Mouse (Mus musculus): Measurements from ENCODE around the gene Nol9. TPM values are rescaled to one million over a fixed set of nuclear protein-coding genes. Genes with fewer than 3 reads are reported as not detected.

Nol9 gene
- polyA plus RNA-seq, 1 experiment from 2014 or later, result 26.0 TPM

DNA sequence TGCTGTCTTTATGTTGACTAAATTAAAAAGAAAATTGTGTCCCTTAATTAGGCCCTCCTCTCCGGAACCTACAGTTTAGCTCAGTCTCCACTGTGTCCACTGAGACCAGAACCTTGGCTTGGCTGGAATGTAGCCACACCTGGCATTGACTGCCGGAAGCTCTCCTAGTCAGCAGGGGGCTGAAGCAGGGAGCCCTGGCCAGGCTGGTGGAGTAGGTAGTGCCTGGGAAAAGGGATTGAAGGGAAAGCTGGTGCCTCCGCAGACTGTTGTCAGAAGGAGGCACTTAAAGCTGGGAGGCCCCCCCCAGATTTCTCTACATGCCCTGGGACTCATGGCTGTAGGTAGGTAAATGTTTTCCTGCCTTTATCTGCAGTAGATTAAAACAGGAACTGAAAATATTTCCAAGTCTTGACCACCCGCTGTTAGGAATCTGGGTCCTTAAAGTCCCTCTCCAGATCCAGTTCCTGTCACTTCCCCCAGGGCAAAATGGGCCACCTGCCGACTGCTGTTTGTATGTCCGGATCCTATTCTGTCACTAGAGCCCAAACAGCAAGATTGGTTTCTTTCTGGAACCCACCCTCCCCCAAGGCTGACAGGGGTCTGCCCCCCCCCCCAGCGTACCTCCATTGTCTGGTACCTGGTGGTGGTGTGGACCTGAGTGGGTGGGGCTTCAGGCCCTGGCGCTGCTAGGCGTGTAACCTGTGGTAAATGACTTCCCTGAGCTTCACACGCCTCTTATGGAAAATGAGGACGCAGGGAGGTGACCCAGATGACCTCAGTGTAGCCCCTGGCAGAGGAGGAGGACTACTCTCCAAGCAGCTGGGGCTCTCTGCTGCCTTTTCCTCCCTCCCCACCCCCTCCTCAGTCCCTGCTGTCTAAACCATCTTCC, 59.0 kb downstream of the Nol9 start:
- Histone ChIP-seq H3K9ac (replicated peaks) (no peak overlapping the region), H3K36me3 (peaks cover 9% of the 10 kb centered on the region; the same call in 1 of the 2 replicates), H3K4me2 (no peak overlapping the region), H3K27me3 (replicated peaks) (no peaks in the 10 kb centered on the region), H3K4me3 (replicated peaks) (no peak overlapping the region), H3K27ac (replicated peaks) (no peak overlapping the region), H3K4me1 (0 out of 2 replicates have a peak, but pooled peaks cover 3% of the 10 kb centered on the region), H3K9me3 (replicated peaks) (no peaks in the 10 kb centered on the region)
- ATAC-seq (ENCODE audit: low FRiP score), result no peak
- 30% methylated on average over 11 of the region's 11 CpGs for WGBS

DNA sequence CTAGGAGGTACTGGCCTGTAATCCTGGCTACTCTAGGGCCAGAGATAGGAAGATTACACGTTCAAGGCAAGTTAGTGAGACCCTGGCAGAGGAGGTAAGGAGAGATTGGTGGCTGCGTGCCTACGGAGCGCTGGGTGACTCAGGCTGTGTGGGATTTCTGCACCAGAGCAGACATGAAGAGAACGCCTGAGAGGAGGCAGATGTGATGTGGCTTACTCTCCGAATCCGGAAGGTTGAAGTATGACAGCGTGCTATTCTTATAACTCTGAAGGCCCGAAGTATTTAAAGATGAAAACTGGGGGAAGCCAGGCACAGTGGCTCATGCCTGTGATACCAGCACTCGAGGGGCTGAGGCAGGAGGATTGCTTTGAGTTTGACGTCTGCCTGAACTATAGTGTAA, 61.4 kb downstream of the Nol9 start:
- Histone ChIP-seq H3K36me3 (peaks cover 22% of the 10 kb centered on the region), H3K9me3 (replicated peaks) (no peaks in the 10 kb centered on the region), H3K4me2 (no peak overlapping the region), H3K9ac (replicated peaks) (no peak overlapping the region), H3K4me3 (replicated peaks) (no peak overlapping the region), H3K27me3 (replicated peaks) (no peaks in the 10 kb centered on the region), H3K27ac (replicated peaks) (no peak overlapping the region), H3K4me1 (0 out of 2 replicates have a peak, but pooled peaks cover 3% of the 10 kb centered on the region)
- 83% methylated on average over 11 of the region's 11 CpGs for WGBS
- ATAC-seq (ENCODE audit: low FRiP score), result no peak

DNA sequence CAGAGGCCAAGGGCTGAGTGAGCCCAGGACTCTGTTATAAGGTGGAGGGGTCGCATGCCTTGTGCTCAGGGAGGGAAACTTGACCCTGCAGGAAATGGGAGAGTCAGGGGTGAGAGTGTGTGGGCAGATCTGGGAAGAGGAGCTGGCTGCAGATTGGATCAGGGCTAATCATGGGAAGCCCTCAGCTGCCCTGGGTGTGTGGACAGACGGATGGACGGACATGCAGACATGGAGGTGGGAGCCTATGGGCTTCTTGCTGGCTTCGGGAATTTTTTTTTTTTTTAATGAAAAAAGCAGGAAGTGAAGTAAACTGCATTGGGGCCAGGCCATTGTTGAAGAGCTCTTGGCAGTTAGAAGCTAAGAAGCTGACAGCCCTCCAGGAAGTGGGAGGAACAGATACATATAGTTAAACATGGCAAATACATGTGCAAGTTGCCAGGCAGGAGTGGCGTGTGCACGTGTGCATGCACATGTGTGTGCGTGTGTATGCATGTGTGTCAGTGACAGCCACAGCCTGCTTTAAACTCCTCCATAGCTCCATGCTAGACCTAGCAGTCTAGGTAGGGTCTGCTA, 62.0 kb downstream of the Nol9 start:
- WGBS, result 85% methylated on average over 7 of the region's 7 CpGs
- H3K4me3 ChIP-seq (replicated peaks), result no peak overlapping the region
- 0 out of 2 replicates have a peak, but pooled peaks cover 2% of the 10 kb centered on the region for H3K27me3 ChIP-seq (replicated peaks)
- no peak overlapping the region for H3K27ac ChIP-seq (replicated peaks)
- no peak overlapping the region for H3K9ac ChIP-seq (replicated peaks)
- H3K9me3 ChIP-seq (replicated peaks), result no peaks in the 10 kb centered on the region
- H3K36me3 ChIP-seq, result peaks cover 23% of the 10 kb centered on the region
- 0 out of 2 replicates have a peak, but pooled peaks cover 3% of the 10 kb centered on the region for H3K4me1 ChIP-seq
- H3K4me2 ChIP-seq, result no peak overlapping the region
- no peak for ATAC-seq (ENCODE audit: low FRiP score)

DNA sequence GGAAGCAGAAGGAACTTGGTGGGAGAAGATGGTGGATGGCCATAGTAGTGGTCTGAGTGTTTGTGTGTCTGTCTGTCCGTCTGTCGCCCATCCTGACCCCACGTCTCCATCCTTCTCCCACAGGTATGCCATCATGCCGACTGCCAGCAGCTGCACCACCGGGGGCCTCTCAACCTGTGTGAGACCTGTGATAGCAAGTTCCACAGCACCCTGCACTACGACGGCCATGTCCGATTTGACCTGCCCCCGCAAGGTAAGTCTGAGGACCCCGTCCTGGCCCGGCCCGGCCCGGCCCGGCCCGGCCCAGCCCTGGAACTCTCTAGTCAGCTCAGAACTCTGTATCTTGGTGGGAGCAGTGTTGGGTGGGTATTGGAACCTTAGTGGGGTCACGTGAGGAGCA, 62.8 kb downstream of the Nol9 start:
- Histone ChIP-seq H3K9me3 (replicated peaks) (no peaks in the 10 kb centered on the region), H3K9ac (replicated peaks) (no peak overlapping the region), H3K4me3 (replicated peaks) (no peak overlapping the region), H3K27ac (replicated peaks) (no peak overlapping the region), H3K36me3 (peaks cover 26% of the 10 kb centered on the region), H3K27me3 (replicated peaks) (0 out of 2 replicates have a peak, but pooled peaks cover 4% of the 10 kb centered on the region), H3K4me1 (no peaks in the 10 kb centered on the region), H3K4me2 (no peak overlapping the region)
- 95% methylated on average over 16 of the region's 16 CpGs for WGBS
- ATAC-seq (ENCODE audit: low FRiP score), result no peak

GRCm38 (mm10) chr4:152103025-152103424, 63.9 kb downstream of the Nol9 start:
- Histone ChIP-seq H3K4me2 (no peak overlapping the region), H3K36me3 (peaks cover 26% of the 10 kb centered on the region), H3K9me3 (replicated peaks) (no peaks in the 10 kb centered on the region), H3K9ac (replicated peaks) (no peak overlapping the region), H3K4me3 (replicated peaks) (no peak overlapping the region), H3K27me3 (replicated peaks) (0 out of 2 replicates have a peak, but pooled peaks cover 4% of the 10 kb centered on the region), H3K27ac (replicated peaks) (no peak overlapping the region), H3K4me1 (peaks cover 9% of the 10 kb centered on the region)
- 42% methylated on average over 7 of the region's 7 CpGs for WGBS
- no peak for ATAC-seq (ENCODE audit: low FRiP score)

DNA sequence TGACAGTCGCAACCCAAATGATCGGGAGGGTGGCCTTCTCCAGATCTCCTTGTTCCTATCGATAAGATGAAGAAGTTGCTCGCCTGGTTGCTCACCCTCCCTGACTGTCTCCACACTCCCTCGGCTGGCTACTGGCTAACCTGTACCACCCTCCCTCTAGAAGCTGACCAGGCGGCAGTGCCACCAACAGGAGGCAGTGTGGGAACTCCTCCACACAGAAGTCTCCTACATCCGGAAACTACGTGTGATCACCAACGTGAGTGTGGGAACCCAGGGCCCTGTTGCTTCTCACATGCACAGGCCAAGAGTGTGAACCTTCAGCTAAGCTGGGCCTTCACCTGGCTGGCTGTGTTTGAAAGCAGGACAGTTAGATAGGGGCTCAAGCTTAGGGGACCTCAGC, 67.6 kb downstream of the Nol9 start:
- no peak overlapping the region for H3K4me3 ChIP-seq (replicated peaks)
- WGBS, result 63% methylated on average over 9 of the region's 9 CpGs
- H3K9me3 ChIP-seq (replicated peaks), result no peaks in the 10 kb centered on the region
- ATAC-seq (ENCODE audit: low FRiP score), result no peak
- no peak overlapping the region for H3K27ac ChIP-seq (replicated peaks)
- H3K4me1 ChIP-seq, result peaks cover 20% of the 10 kb centered on the region
- no peak overlapping the region for H3K9ac ChIP-seq (replicated peaks)
- peak overlapping the region; percentile 74; the same call in 1 of the 2 replicates for H3K4me2 ChIP-seq
- 0 out of 2 replicates have a peak, but pooled peaks cover 4% of the 10 kb centered on the region for H3K27me3 ChIP-seq (replicated peaks)
- H3K36me3 ChIP-seq, result peaks cover 44% of the 10 kb centered on the region

GRCm38 (mm10) chr4:152107493-152107892, 68.4 kb downstream of the Nol9 start:
- peak overlapping the region; percentile 23; the same call in 1 of the 2 replicates for H3K9ac ChIP-seq (replicated peaks)
- WGBS, result 6% methylated on average over 24 of the region's 24 CpGs
- ATAC-seq (ENCODE audit: low FRiP score), result peak; percentile 60

DNA sequence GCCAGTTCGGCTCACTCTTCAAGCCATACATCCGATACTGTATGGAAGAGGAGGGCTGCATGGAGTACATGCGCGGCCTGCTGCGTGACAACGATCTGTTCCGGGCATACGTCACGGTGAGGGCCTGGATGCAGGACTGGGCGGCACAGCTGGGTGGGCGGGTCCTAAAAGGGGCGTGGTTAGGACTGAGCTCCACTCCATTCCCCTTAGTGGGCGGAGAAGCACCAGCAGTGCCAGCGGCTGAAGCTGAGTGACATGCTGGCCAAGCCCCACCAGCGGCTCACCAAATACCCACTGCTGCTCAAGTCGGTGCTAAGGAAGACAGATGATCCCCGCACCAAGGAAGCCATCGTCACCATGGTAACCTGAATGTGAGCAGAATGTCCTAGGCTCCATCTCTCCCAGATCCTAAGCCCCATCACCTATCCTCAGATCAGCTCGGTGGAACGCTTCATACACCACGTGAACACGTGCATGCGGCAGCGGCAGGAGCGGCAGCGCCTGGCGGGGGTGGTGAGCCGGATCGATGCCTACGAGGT, 68.9 kb downstream of the Nol9 start:
- Histone ChIP-seq H3K4me3 (replicated peaks) (peak overlapping the region; percentile 38), H3K4me1 (peaks cover 20% of the 10 kb centered on the region), H3K27me3 (replicated peaks) (0 out of 2 replicates have a peak, but pooled peaks cover 4% of the 10 kb centered on the region), H3K4me2 (peak overlapping the region; percentile 74), H3K9ac (replicated peaks) (peak overlapping the region; percentile 30; the same call in 1 of the 2 replicates), H3K27ac (replicated peaks) (peak overlapping the region; percentile 79), H3K36me3 (peaks cover 42% of the 10 kb centered on the region), H3K9me3 (replicated peaks) (no peaks in the 10 kb centered on the region)
- 6% methylated on average over 30 of the region's 30 CpGs for WGBS
- peak; percentile 90 for ATAC-seq (ENCODE audit: low FRiP score)

More at GRCm38 (mm10) chr4:152107493-152107892, 68.4 kb downstream of the Nol9 start:
- H3K27me3 ChIP-seq (replicated peaks), result 0 out of 2 replicates have a peak, but pooled peaks cover 4% of the 10 kb centered on the region
- H3K4me1 ChIP-seq, result peaks cover 20% of the 10 kb centered on the region
- no peaks in the 10 kb centered on the region for H3K9me3 ChIP-seq (replicated peaks)
- H3K27ac ChIP-seq (replicated peaks), result peak overlapping the region; percentile 79
- peak overlapping the region; percentile 38 for H3K4me3 ChIP-seq (replicated peaks)
- H3K4me2 ChIP-seq, result peak overlapping the region; percentile 74
- peaks cover 47% of the 10 kb centered on the region for H3K36me3 ChIP-seq

GRCm38 (mm10) chr4:152108673-152109072, 69.6 kb downstream of the Nol9 start:
- H3K4me3 ChIP-seq (replicated peaks), result peak overlapping the region; percentile 38
- H3K27me3 ChIP-seq (replicated peaks), result peaks cover 4% of the 10 kb centered on the region; the same call in 1 of the 2 replicates
- H3K27ac ChIP-seq (replicated peaks), result peak overlapping the region; percentile 79
- 0 out of 2 replicates have a peak overlapping the region, but pooled peaks have one; percentile 30 for H3K9ac ChIP-seq (replicated peaks)
- peaks cover 36% of the 10 kb centered on the region for H3K36me3 ChIP-seq
- peaks cover 20% of the 10 kb centered on the region for H3K4me1 ChIP-seq
- ATAC-seq (ENCODE audit: low FRiP score), result no peak
- no peaks in the 10 kb centered on the region for H3K9me3 ChIP-seq (replicated peaks)
- H3K4me2 ChIP-seq, result peak overlapping the region; percentile 74
- WGBS, result 72% methylated on average over 5 of the region's 5 CpGs

DNA sequence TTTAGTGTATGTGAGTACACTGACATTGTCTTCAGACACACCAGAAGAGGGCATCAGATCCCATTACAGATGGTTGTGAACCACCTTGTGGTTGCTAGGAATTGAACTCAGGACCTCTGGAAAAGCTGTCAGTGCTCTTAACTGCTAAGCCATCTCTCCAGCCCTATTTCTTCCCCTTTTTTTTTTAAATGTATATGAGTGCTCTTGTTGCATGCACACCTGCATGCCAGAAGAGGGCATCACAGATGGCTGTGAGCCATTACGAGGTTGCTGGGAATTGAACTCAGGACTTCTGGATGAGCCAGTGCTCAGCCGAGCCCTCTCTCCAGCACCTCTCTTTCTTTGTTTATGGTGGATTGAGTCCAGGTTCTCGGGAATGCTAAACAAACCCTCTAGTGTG, 70.4 kb downstream of the Nol9 start:
- Histone ChIP-seq H3K4me3 (replicated peaks) (no peak overlapping the region), H3K9me3 (replicated peaks) (no peaks in the 10 kb centered on the region), H3K4me1 (peaks cover 20% of the 10 kb centered on the region), H3K36me3 (peaks cover 34% of the 10 kb centered on the region), H3K27me3 (replicated peaks) (peaks cover 13% of the 10 kb centered on the region), H3K27ac (replicated peaks) (no peak overlapping the region), H3K4me2 (no peak overlapping the region), H3K9ac (replicated peaks) (no peak overlapping the region)
- no peak for ATAC-seq (ENCODE audit: low FRiP score)
- 86% methylated on average over 3 of the region's 3 CpGs for WGBS

DNA sequence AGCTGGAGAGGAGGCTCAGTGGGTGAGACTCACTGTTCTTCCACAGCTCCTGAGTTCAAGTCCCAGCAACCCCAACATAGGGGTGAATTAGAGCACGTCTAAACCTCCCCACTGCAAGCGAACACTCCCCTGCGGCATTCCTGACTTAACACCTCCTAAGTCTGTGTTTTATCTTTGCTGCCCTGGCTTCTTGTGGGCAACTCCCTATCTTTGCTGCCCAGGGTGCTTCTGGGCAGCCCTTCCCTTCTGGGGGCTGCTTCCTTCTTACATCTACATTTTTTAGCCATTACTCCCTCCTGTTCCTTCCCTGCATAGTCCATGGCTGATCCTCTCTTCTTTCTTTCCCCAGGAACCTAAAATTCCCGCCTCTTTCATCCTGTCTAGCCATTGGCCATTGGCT, 71.6 kb downstream of the Nol9 start:
- peaks cover 24% of the 10 kb centered on the region for H3K27me3 ChIP-seq (replicated peaks)
- no peaks in the 10 kb centered on the region for H3K9me3 ChIP-seq (replicated peaks)
- no peak overlapping the region for H3K9ac ChIP-seq (replicated peaks)
- no peak for ATAC-seq (ENCODE audit: low FRiP score)
- H3K4me1 ChIP-seq, result peaks cover 22% of the 10 kb centered on the region
- peaks cover 34% of the 10 kb centered on the region for H3K36me3 ChIP-seq
- H3K27ac ChIP-seq (replicated peaks), result no peak overlapping the region
- H3K4me3 ChIP-seq (replicated peaks), result no peak overlapping the region
- WGBS, result 89% methylated on average over 4 of the region's 4 CpGs
- no peak overlapping the region for H3K4me2 ChIP-seq

All from neural tube, embryonic 15.5 days (tissue).